Mouse (Mus musculus): ENCODE data around the gene Jade1. TPM values are rescaled to one million over a fixed set of nuclear protein-coding genes. Genes with fewer than 3 reads are reported as not detected.

Gene Jade1
- 19.6 TPM for polyA plus RNA-seq (2014; fragmentation: Illumina TruSeq; extraction: RNeasy Lipid Tissue Mini Kit (QIAGEN cat#74804); ENCODE audit: low read depth, low replicate concordance)

DNA sequence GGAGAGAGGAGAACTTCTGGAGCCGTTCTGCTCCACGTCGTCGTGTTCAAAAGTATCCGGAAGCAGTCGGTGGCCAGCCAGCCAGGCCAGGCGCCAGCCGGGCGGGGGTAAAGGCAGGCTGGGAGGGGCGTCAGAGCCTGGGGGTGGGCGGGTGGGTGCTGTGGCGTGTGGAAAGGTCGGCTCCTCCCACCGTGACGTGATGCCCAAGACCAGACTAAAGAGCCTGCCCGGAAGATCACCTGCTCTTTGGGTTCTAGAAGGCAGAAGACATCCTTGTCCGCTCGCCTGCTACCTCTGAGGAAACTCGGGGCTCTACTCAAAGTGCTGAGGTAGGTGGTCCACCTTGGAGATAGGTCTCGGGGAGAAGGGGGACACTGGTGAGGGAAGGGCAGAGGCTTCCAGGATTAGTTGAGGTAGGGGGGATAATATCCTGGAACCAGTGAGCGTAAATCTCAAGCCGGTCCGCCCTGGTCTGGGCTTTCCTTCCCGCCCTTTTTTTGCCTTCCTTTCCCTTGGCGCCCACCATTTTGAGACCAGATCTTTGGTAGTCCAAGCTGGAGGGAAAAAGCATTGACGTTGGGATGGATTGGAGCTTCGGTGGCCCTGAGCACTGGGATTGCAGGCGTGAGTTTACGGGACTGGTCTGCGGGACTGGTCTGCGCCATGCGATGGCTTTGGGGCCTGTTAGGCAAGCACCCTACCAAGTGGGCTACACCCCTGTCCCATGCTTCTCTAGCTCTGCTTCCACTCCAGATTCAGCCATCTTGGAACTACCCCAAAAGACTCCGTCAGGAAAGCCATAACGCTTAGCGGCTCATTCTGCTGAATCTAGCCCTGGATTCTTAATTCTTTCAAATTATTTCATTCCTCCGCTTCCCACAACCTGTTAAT lies at the start of gene Jade1:
Gene Jade1, plus strand, starts transcription at position 241 of the 891 bp plus-strand sequence.

Other genes starting within 250 kb of the Jade1 start
- 494 TPM for gene Sclt1, start 186.8 kb downstream of the Jade1 start, polyA plus RNA-seq (2014; fragmentation: Illumina TruSeq; extraction: RNeasy Lipid Tissue Mini Kit (QIAGEN cat#74804); ENCODE audit: low read depth, low replicate concordance)
- gene D3Ertd751e, start 186.9 kb downstream of the Jade1 start, polyA plus RNA-seq (2014; fragmentation: Illumina TruSeq; extraction: RNeasy Lipid Tissue Mini Kit (QIAGEN cat#74804); ENCODE audit: low read depth, low replicate concordance): 45.0 TPM